Mouse (Mus musculus) liver, postnatal 0 days (tissue): ENCODE measurements around the gene Gm37240. TPM values are rescaled to one million over a fixed set of nuclear protein-coding genes. Genes with fewer than 3 reads are reported as not detected.

Experiments used
- ATAC-seq: fragments of 200-750 bp; cut with Nextera tagmentation; 2 replicates; pipeline ENCODE4 v1.8.0; 2017; ENCODE audit warnings: mild to moderate bottlenecking, moderate library complexity
- DNase-seq: peaks from one replicate; pipeline ENCODE4 v3.0.0-alpha.2; 2016
- H3K27ac ChIP-seq: fragments of 300-500 bp; sonication (generic); 2 replicates; pipeline ENCODE4 v1.5.1; 2014; ENCODE audit warnings: antibody characterized with exemption, moderate library complexity, mild to moderate bottlenecking, low read depth
- H3K27me3 ChIP-seq: fragments of 300-500 bp; sonication (generic); 2 replicates; pipeline ENCODE4 v1.6.1; 2014; ENCODE audit warnings: low read length, control low read depth, mixed read lengths; ENCODE audit not compliant: insufficient read depth
- H3K36me3 ChIP-seq: fragments of 300-500 bp; sonication (generic); replicated peaks from 2 replicates; pipeline ENCODE4 v1.6.1; 2014; ENCODE audit warnings: mild to moderate bottlenecking, control low read depth, low read length, moderate library complexity, mixed read lengths; ENCODE audit not compliant: insufficient read depth
- H3K4me1 ChIP-seq: fragments of 300-500 bp; sonication (generic); 2 replicates; pipeline ENCODE4 v1.6.1; 2014; ENCODE audit warnings: antibody characterized with exemption, mild to moderate bottlenecking, control low read depth; ENCODE audit not compliant: insufficient read depth
- H3K4me2 ChIP-seq: fragments of 300-500 bp; sonication (generic); 2 replicates; pipeline ENCODE4 v1.6.1; 2014; ENCODE audit warnings: low read depth, mild to moderate bottlenecking, low read length, moderate library complexity, mixed read lengths
- H3K4me3 ChIP-seq: fragments of 300-500 bp; sonication (generic); 2 replicates; pipeline ENCODE4 v1.5.1; 2014; ENCODE audit warnings: low read depth, low read length
- H3K9ac ChIP-seq: fragments of 300-500 bp; sonication (generic); replicated peaks from 2 replicates; pipeline ENCODE4 v1.6.1; 2014; ENCODE audit warnings: mild to moderate bottlenecking, moderate library complexity
- H3K9me3 ChIP-seq: fragments of 300-500 bp; sonication (generic); 2 replicates; pipeline ENCODE4 v1.6.1; 2016; ENCODE audit warnings: mild to moderate bottlenecking, control low read depth, low read length, mixed read lengths
- CTCF ChIP-seq: sonication (generic); IDR thresholded peaks from 2 replicates; pipeline ENCODE4 v1.5.1; 2016; ENCODE audit warnings: antibody characterized with exemption, low read depth
- EP300 ChIP-seq: IDR thresholded peaks from 2 replicates; pipeline ENCODE4 v1.6.1; 2016; ENCODE audit warnings: antibody characterized with exemption, low read depth, mild to moderate bottlenecking
- WGBS: fragments of 180-500 bp; shearing (Covaris S2); extraction: QIAGEN DNeasy Blood & Tissue Kit; methylation state at CpG from one replicate; pipeline ENCODE4 v1.1.7; 2014; ENCODE audit not compliant: insufficient replicate concordance; 5-methylcytosine and 5-hydroxymethylcytosine counted together
- polyA plus RNA-seq: library from polyadenylated mRNA; unstranded; fragments of >200 nt; fragmentation: Nextera tagmentation; extraction: Ambion mirVana; gene quantifications from 2 replicates; pipeline ENCODE4 v1.2.1, GENCODE M21; 2015

The Gm37240 gene
- polyA plus RNA-seq, 1 experiment from 2014 or later = 0.72 TPM

GRCm38 (mm10) chr3:84646331-84646845 lies 1240.9 kb downstream of the Gm37240 start:
- Histone ChIP-seq H3K4me2 (no peak overlapping the region), H3K9ac (no peak overlapping the region), H3K4me3 (no peak overlapping the region), H3K27ac (no peak overlapping the region), H3K4me1 (peaks cover 6% of the 10 kb centered on the region; the same call in 1 of the 2 replicates), H3K36me3 (no peaks in the 10 kb centered on the region), H3K27me3 (no peaks in the 10 kb centered on the region), H3K9me3 (no peaks in the 10 kb centered on the region)
- DNase-seq = no peak
- WGBS = 62% methylated on average over 8 of the region's 8 CpGs
- ATAC-seq = no peak
- no peak for TF ChIP-seq CTCF
- TF ChIP-seq EP300 = no peak

DNA sequence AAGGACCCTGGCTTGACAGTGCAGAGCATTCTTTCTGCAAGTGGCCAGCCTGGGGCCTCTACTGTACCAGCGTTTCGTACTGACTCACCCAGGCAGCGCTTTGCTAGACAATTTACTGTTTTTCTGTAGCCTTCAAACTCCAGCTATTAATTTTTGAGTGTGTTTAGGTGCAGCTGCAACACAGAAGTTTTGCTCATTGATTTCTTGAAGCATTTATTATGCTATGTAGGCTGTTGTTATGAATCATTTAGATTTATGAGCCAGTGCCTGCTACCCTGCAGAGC lies 1241.4 kb downstream of the Gm37240 start:
- Histone ChIP-seq H3K9ac (no peak overlapping the region), H3K4me1 (peaks cover 6% of the 10 kb centered on the region; the same call in 1 of the 2 replicates), H3K36me3 (no peaks in the 10 kb centered on the region), H3K27me3 (no peaks in the 10 kb centered on the region), H3K27ac (no peak overlapping the region), H3K4me2 (no peak overlapping the region), H3K9me3 (no peaks in the 10 kb centered on the region), H3K4me3 (no peak overlapping the region)
- WGBS = 82% methylated on average over 3 of the region's 3 CpGs
- ATAC-seq (no peak), DNase-seq (no peak)
- no peak for TF ChIP-seq CTCF

GRCm38 (mm10) chr3:84645156-84646006 lies 1241.9 kb downstream of the Gm37240 start:
- H3K27ac ChIP-seq = no peak overlapping the region
- no peak overlapping the region for H3K4me2 ChIP-seq
- ATAC-seq (no peak), DNase-seq (no peak)
- H3K36me3 ChIP-seq = no peaks in the 10 kb centered on the region
- H3K27me3 ChIP-seq = no peaks in the 10 kb centered on the region
- H3K4me3 ChIP-seq = no peak overlapping the region
- peaks cover 6% of the 10 kb centered on the region; the same call in 1 of the 2 replicates for H3K4me1 ChIP-seq
- TF ChIP-seq CTCF (no peak), EP300 (no peak)
- H3K9me3 ChIP-seq = no peaks in the 10 kb centered on the region
- H3K9ac ChIP-seq = no peak overlapping the region
- WGBS = 67% methylated on average over 9 of the region's 9 CpGs

DNA sequence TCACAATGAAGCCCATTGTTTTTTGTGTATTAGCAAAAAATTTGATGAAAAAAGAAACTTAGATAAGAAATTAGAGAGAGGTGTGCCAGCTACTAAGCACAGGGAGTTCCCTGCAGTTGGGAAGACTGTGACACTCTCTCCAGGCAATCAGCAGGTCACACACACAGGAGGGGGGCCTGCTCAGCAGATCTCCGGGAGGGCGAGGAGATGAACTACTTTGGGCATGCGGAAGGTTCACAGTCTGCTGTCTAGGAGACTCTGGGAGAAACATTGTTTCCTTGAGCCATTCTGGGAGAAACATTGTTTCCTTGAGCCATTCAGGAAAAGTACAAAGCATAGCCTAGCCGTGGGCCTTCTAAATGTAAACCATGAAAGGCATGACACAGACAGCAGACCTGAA lies 1244.4 kb downstream of the Gm37240 start:
- 74% methylated on average over 4 of the region's 4 CpGs for WGBS
- Histone ChIP-seq H3K4me1 (peaks cover 15% of the 10 kb centered on the region), H3K9ac (no peak overlapping the region), H3K27ac (no peak overlapping the region), H3K4me3 (no peak overlapping the region), H3K27me3 (no peaks in the 10 kb centered on the region), H3K9me3 (no peaks in the 10 kb centered on the region), H3K36me3 (no peaks in the 10 kb centered on the region), H3K4me2 (no peak overlapping the region)
- DNase-seq = no peak
- no peak for ATAC-seq
- TF ChIP-seq EP300 = no peak
- no peak for TF ChIP-seq CTCF

- no peak overlapping the region for H3K27ac ChIP-seq
- no peak for DNase-seq
- H3K4me2 ChIP-seq = no peak overlapping the region
- 62% methylated on average over 2 of the region's 2 CpGs for WGBS
- H3K36me3 ChIP-seq = no peaks in the 10 kb centered on the region
- H3K4me3 ChIP-seq = no peak overlapping the region
- no peak for ATAC-seq
- TF ChIP-seq EP300 = no peak
- no peak for TF ChIP-seq CTCF
- H3K27me3 ChIP-seq = no peaks in the 10 kb centered on the region
- H3K4me1 ChIP-seq = peaks cover 11% of the 10 kb centered on the region
- no peak overlapping the region for H3K9ac ChIP-seq
- no peaks in the 10 kb centered on the region for H3K9me3 ChIP-seq
Observed at GRCm38 (mm10) chr3:84641391-84641790, 1245.9 kb downstream of the Gm37240 start.

- Histone ChIP-seq H3K9ac (no peak overlapping the region), H3K36me3 (no peaks in the 10 kb centered on the region), H3K27me3 (no peaks in the 10 kb centered on the region), H3K4me2 (no peak overlapping the region), H3K4me3 (no peak overlapping the region), H3K4me1 (peaks cover 11% of the 10 kb centered on the region), H3K9me3 (no peaks in the 10 kb centered on the region), H3K27ac (no peak overlapping the region)
- 67% methylated on average over 6 of the region's 6 CpGs for WGBS
- ATAC-seq (no peak), DNase-seq (no peak)
- TF ChIP-seq EP300 (no peak), CTCF (no peak)
Observed at GRCm38 (mm10) chr3:84640536-84640935, 1246.8 kb downstream of the Gm37240 start.
